Mouse (Mus musculus) liver, embryonic 16.5 days (tissue): Measurements from ENCODE around the gene Fam72a. TPM values are rescaled to one million over a fixed set of nuclear protein-coding genes. Genes with fewer than 3 reads are reported as not detected.
A peak's percentile ranks its signal among the peaks of the same experiment; 100 is the strongest.

Experiments used
- ATAC-seq: fragments of 200-750 bp; cut with Nextera tagmentation; 2 replicates; pipeline ENCODE4 v1.8.0; 2017; ENCODE audit warnings: low read depth, mild to moderate bottlenecking, moderate number of reproducible peaks, moderate library complexity
- H3K27ac ChIP-seq: fragments of 300-500 bp; sonication (generic); 2 replicates; pipeline ENCODE4 v1.5.1; 2014; ENCODE audit warnings: mild to moderate bottlenecking, low read length
- H3K27me3 ChIP-seq: fragments of 300-500 bp; sonication (generic); 2 replicates; pipeline ENCODE4 v1.6.1; 2014; ENCODE audit warnings: low read depth, low read length, mixed read lengths; ENCODE audit not compliant: control insufficient read depth, insufficient read depth
- H3K36me3 ChIP-seq: fragments of 300-500 bp; sonication (generic); 2 replicates; pipeline ENCODE4 v1.6.1; 2014; ENCODE audit warnings: mild to moderate bottlenecking; ENCODE audit not compliant: control insufficient read depth, insufficient read depth
- H3K4me1 ChIP-seq: fragments of 300-500 bp; sonication (generic); 2 replicates; pipeline ENCODE4 v1.6.1; 2014; ENCODE audit warnings: low read depth, low read length, mixed read lengths; ENCODE audit not compliant: control insufficient read depth
- H3K4me2 ChIP-seq: fragments of 300-500 bp; sonication (generic); 2 replicates; pipeline ENCODE4 v1.6.1; 2014; ENCODE audit warnings: low read depth, low read length, mixed read lengths
- H3K4me3 ChIP-seq: fragments of 300-500 bp; sonication (generic); 2 replicates; pipeline ENCODE4 v1.5.1; 2014; ENCODE audit warnings: low read depth, mild to moderate bottlenecking, low read length
- H3K9ac ChIP-seq: fragments of 300-500 bp; sonication (generic); 2 replicates; pipeline ENCODE4 v1.6.1; 2014; ENCODE audit warnings: low read depth, low read length
- H3K9me3 ChIP-seq: fragments of 300-500 bp; sonication (generic); replicated peaks from 2 replicates; pipeline ENCODE4 v1.6.1; 2016; ENCODE audit warnings: low read length; ENCODE audit not compliant: control insufficient read depth
- WGBS: fragments of 180-500 bp; shearing (Covaris S2); extraction: QIAGEN DNeasy Blood & Tissue Kit; methylation state at CpG from one replicate; pipeline ENCODE4 v1.1.7; 2014; ENCODE audit not compliant: insufficient replicate concordance; 5-methylcytosine and 5-hydroxymethylcytosine counted together
- polyA plus RNA-seq: library from polyadenylated mRNA; unstranded; fragments of >200 nt; fragmentation: Nextera tagmentation; extraction: Ambion mirVana; gene quantifications from 2 replicates; pipeline ENCODE4 v1.2.1, GENCODE M21; 2015

The Fam72a gene
- polyA plus RNA-seq, 1 experiment from 2014 or later, result 0.97 TPM

- peak overlapping the region; percentile 99 for H3K4me2 ChIP-seq
- H3K9me3 ChIP-seq, result no peaks in the 10 kb centered on the region
- H3K36me3 ChIP-seq, result no peaks in the 10 kb centered on the region
- peaks cover 25% of the 10 kb centered on the region for H3K4me1 ChIP-seq
- 4% methylated on average over 26 of the region's 26 CpGs for WGBS
- H3K9ac ChIP-seq, result peak overlapping the region; percentile 83
- H3K27me3 ChIP-seq, result no peaks in the 10 kb centered on the region
- H3K27ac ChIP-seq, result no peak overlapping the region
- peak overlapping the region; percentile 81 for H3K4me3 ChIP-seq
- ATAC-seq, result no peak
These were observed 2.6 kb upstream of the Fam72a start for GRCm38 (mm10) chr1:131525101-131525585.

- ATAC-seq, result no peak
- Histone ChIP-seq H3K4me1 (peaks cover 25% of the 10 kb centered on the region), H3K9me3 (no peaks in the 10 kb centered on the region), H3K27me3 (no peaks in the 10 kb centered on the region), H3K27ac (peak overlapping the region; percentile 94), H3K4me2 (peak overlapping the region; percentile 99), H3K36me3 (no peaks in the 10 kb centered on the region), H3K4me3 (peak overlapping the region; percentile 81), H3K9ac (peak overlapping the region; percentile 83)
- WGBS, result under 1% methylated on average over 41 of the region's 41 CpGs
These were observed 2.0 kb upstream of the Fam72a start for GRCm38 (mm10) chr1:131525586-131526271.

GRCm38 (mm10) chr1:131526371-131527270 is 1.1 kb upstream of the Fam72a start:
- H3K4me3 ChIP-seq, result peak overlapping the region; percentile 81
- ATAC-seq, result peak; percentile 35
- H3K36me3 ChIP-seq, result no peaks in the 10 kb centered on the region
- H3K27ac ChIP-seq, result peak overlapping the region; percentile 94
- under 1% methylated on average over 81 of the region's 81 CpGs for WGBS
- H3K9me3 ChIP-seq, result no peaks in the 10 kb centered on the region
- H3K9ac ChIP-seq, result peak overlapping the region; percentile 83
- peak overlapping the region; percentile 99 for H3K4me2 ChIP-seq
- H3K27me3 ChIP-seq, result no peaks in the 10 kb centered on the region
- H3K4me1 ChIP-seq, result peaks cover 25% of the 10 kb centered on the region

- Histone ChIP-seq H3K4me2 (peak overlapping the region; percentile 96), H3K27me3 (no peaks in the 10 kb centered on the region), H3K27ac (peak overlapping the region; percentile 92), H3K9ac (peak overlapping the region; percentile 68), H3K36me3 (no peaks in the 10 kb centered on the region), H3K4me1 (peaks cover 25% of the 10 kb centered on the region), H3K4me3 (peak overlapping the region; percentile 81), H3K9me3 (no peaks in the 10 kb centered on the region)
- peak; percentile 8 for ATAC-seq
- under 1% methylated on average over 34 of the region's 34 CpGs for WGBS
These were observed 391 bp downstream of the Fam72a start for GRCm38 (mm10) chr1:131528081-131528507.

GRCm38 (mm10) chr1:131528561-131529166 is 961 bp downstream of the Fam72a start:
- ATAC-seq, result no peak
- under 1% methylated on average over 9 of the region's 9 CpGs for WGBS

GRCm38 (mm10) chr1:131539771-131540170 is 12.1 kb downstream of the Fam72a start:
- H3K4me2 ChIP-seq, result no peak overlapping the region
- H3K27me3 ChIP-seq, result no peaks in the 10 kb centered on the region
- no peaks in the 10 kb centered on the region for H3K4me1 ChIP-seq
- no peaks in the 10 kb centered on the region for H3K9me3 ChIP-seq
- 71% methylated on average over 4 of the region's 4 CpGs for WGBS
- H3K36me3 ChIP-seq, result no peaks in the 10 kb centered on the region
- H3K9ac ChIP-seq, result no peak overlapping the region
- no peak overlapping the region for H3K4me3 ChIP-seq
- no peak for ATAC-seq
- H3K27ac ChIP-seq, result no peak overlapping the region

More at GRCm38 (mm10) chr1:131528561-131529166, 961 bp downstream of the Fam72a start:
- Histone ChIP-seq H3K27me3 (no peaks in the 10 kb centered on the region), H3K4me3 (peak overlapping the region; percentile 81), H3K4me1 (peaks cover 25% of the 10 kb centered on the region), H3K9me3 (no peaks in the 10 kb centered on the region), H3K4me2 (peak overlapping the region; percentile 96), H3K27ac (peak overlapping the region; percentile 92), H3K9ac (peak overlapping the region; percentile 68), H3K36me3 (no peaks in the 10 kb centered on the region)

GRCm38 (mm10) chr1:131540795-131541194 is 13.1 kb downstream of the Fam72a start:
- Histone ChIP-seq H3K4me1 (no peaks in the 10 kb centered on the region), H3K4me2 (no peak overlapping the region), H3K36me3 (no peaks in the 10 kb centered on the region), H3K9ac (no peak overlapping the region), H3K27ac (no peak overlapping the region), H3K9me3 (no peaks in the 10 kb centered on the region), H3K27me3 (no peaks in the 10 kb centered on the region), H3K4me3 (no peak overlapping the region)
- 67% methylated on average over 5 of the region's 5 CpGs for WGBS
- no peak for ATAC-seq

GRCm38 (mm10) chr1:131541431-131541830 is 13.7 kb downstream of the Fam72a start:
- Histone ChIP-seq H3K4me1 (no peaks in the 10 kb centered on the region), H3K27ac (no peak overlapping the region), H3K4me3 (no peak overlapping the region), H3K9me3 (no peaks in the 10 kb centered on the region), H3K36me3 (no peaks in the 10 kb centered on the region), H3K4me2 (no peak overlapping the region), H3K27me3 (no peaks in the 10 kb centered on the region), H3K9ac (no peak overlapping the region)
- no peak for ATAC-seq
- 53% methylated on average over 3 of the region's 3 CpGs for WGBS
